Mouse (Mus musculus): ENCODE measurements around the gene Dmrta2.
A peak's percentile ranks its signal among the peaks of the same experiment; 100 is the strongest.

Dmrta2 gene

DNA sequence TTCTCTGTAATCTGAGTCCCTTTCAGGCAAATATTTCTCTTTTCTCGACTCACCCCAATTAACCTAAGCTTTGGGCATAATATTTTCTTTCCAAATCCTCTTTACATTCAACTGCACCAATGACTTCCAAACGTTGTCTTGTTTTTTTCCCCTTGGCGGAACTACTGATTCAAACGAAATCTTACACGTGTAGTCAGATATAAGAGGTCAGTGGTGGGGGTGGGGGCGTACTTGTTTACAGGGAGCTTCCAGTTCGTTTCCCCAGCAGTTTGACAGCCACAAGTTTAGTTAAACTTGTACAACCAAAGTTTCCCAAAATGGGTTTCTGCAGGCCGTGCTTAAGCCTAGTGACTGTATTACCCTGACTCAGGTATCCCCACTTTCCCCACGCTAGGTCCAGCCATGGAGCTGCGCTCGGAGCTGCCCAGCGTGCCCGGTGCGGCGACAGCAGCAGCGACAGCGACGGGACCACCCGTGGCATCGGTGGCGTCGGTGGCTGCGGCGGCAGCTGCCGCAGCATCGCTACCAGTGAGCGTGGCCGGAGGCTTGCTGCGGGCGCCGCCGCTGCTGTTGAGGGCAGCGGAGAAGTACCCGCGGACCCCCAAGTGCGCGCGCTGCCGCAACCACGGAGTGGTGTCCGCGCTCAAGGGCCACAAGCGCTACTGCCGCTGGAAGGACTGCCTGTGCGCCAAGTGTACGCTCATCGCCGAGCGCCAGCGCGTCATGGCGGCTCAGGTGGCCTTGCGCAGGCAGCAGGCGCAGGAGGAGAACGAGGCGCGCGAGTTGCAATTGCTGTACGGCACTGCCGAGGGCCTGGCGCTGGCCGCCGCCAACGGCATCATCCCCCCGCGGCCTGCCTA, 1.8 kb downstream of the Dmrta2 start:
- no peak for DNase-seq

DNA sequence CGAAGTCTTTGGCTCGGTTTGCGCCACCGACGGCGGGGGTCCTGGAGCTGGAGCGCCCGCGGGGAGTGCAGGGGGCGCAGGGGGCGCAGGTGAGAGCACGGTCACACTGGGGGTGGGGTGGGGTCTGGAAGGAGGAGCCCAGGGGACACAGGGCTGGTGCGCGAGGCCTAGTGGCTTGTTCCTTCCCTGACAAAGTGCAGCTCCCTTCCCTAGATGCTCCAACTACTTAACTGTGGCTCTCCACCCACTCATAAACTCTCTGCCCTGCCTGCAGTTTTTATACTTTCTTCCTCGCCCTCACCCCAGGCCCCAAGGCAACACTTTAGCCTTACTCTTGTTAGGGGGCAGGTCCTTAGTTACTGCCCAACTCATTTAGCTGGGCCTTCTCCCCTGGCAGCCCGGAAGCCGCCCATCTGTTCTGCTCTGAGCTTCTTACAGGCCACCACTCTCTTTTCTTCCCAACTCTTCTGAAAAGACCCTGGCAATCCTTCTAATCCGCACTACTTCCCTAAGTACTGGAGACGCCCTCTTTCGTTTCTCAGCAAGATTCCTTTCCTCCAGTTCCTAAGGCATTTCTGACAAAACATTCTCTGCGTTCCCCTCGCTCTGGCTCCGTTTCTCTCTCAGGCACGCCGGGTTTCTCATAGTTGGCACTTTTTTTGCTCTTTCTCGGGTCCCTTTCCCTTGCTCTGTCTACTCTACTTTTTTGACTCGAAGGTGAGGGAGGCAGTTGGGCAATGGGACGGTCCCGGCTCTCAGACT, 2.6 kb downstream of the Dmrta2 start:
- no peak for DNase-seq

GRCm38 (mm10) chr4:109981083-109981870, 3.4 kb downstream of the Dmrta2 start:
- DNase-seq: no peak

- DNase-seq: no peak
Measured at GRCm38 (mm10) chr4:109981871-109982680, 4.2 kb downstream of the Dmrta2 start.

- no peak for DNase-seq
Measured at GRCm38 (mm10) chr4:109982681-109983265, 4.9 kb downstream of the Dmrta2 start.

DNA sequence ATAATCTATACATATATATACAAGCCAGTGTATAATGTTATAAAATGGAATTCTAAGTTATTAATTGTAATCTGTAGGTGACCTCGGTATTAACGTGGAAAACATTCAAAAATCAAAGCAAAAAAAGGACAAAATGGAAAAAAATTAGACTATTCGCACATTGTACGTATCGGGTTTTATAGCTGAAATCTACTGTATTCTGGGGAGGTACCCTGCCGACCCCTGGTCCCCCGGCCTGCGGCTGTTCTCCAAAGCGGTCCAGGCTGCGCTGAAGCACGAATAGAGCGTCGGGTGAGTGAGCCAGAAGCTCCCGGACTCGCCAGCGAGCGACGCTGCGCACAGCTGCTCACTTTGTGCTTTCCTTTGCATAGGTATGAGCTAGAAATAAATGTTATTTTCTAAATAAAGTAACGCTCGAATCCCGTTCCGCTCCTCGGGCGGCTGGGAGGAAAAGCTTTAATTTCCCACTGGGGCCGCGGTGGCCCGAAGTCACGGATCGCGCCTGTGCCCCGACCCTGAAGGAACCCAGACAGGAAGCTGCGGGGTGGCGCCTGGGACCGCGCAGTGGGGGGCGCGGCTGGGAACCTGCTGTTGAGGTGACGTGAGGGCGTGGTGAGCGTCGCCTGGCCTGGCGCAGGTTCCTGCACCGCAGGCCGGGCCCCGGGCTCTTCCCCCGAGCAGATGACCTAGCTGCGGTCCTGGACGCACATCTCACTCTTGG, 5.6 kb downstream of the Dmrta2 start:
- no peak for DNase-seq

GRCm38 (mm10) chr4:109984011-109984411, 6.2 kb downstream of the Dmrta2 start:
- DNase-seq: no peak

DNA sequence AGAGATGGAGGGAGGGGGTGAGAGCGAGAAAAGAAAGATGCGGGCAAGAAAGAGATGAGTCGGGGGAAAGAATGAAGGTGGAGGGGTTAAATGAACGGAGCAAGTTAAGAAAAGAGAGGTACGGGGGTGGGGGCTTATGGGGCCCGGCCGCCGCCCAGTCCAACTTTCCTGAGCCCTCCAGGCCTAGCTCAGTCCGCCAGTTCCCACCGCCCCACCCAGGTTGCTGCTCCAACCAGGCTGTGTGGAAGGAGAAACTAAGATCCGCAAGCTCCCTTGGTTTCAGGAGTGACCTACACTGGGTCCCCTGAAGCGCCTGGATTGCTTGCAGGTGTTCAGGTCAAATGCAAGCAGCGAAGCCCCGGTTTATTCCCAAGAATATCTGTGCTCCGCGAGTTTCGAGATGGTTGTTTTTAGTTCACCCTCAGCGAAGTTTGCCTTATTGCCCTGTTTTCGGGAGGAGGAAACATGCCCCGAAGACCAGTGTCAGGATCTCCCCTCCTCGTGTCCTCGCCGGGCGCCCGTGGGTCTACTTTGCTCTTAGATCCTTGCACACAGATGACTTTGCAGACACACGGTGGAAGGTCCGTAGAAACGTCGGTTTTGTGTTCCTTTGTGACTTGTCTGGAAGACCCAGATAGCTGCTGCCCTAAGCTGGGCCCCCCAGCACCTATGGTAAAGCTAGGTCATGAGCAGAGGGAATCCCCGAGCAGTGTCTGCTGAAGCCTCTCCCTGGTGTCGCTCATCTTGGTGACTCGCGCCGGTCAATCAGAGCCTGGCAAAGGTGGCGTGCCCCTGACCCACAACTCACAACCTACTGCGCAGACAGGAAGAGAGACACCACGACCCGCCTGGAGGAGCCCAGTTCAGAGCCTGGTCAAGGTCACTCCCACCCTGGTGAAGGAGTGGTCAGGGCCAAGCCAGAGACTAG, 6.9 kb downstream of the Dmrta2 start:
- no peak for DNase-seq

DNA sequence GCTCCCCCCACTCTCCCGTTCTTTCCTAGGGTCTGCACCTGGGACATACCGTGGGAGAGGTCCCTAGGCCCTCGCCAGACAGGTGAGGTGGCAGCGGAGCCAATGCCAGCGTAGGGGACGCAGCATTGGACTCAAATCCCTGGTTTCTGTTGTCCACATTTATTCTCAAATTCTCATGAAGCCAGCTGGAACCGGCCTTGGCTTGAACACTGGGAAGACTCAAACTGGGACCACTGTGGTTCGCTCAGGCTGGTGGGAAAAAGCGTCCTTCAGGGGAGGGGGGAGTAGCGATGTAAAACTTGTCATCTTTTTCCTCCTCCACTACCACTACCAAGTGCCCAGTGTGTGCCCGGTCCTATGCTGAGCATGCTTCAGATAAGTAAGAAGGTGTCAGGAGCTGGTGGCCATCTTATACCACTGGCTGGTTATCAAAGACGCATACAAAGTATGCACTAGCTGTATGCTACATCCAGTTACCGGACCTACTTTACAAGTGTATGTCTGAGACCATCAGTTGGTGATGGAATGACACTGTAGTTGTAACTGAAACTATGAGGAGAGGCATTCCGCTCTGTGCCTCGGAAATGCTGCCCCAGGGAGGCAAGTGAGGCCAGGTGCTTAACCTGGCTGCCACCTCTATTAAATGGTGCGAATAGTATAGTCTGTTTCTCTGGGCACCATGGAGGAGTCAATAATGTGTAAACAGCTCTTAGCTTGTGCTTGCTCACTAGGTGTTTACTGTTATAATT, 7.7 kb downstream of the Dmrta2 start:
- DNase-seq: no peak

- DNase-seq: no peak
Measured at GRCm38 (mm10) chr4:109986301-109986700, 8.4 kb downstream of the Dmrta2 start.

DNA sequence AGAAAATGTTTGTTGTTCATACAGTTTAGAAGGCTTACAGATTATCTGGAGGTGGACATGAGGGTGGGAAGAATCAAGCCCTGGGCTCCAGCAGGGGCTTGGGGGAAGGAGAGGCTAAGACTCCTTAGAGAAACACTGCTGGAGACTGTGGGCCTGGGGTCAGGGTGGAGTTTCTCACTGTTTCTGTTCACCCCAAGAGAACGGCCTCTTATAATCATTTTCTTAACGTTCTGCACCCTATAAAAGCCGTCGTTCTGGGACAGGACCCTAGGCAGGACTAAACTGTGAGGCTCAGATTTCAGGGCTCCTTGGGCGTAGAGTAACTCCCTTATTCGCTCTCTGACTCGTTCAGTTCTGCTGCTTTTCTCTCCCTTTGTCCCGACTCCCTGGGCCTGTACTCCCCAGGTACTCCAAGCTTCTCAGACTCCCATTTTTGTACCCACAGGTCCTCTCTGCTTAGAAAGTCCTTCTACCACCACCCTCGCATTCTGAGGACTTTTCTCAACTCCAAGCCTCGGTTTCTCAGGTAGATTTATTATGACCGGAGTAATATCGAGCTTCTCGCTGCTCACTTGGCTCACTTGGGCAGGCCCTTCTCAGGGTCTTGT, 9.0 kb downstream of the Dmrta2 start:
- DNase-seq: no peak

DNA sequence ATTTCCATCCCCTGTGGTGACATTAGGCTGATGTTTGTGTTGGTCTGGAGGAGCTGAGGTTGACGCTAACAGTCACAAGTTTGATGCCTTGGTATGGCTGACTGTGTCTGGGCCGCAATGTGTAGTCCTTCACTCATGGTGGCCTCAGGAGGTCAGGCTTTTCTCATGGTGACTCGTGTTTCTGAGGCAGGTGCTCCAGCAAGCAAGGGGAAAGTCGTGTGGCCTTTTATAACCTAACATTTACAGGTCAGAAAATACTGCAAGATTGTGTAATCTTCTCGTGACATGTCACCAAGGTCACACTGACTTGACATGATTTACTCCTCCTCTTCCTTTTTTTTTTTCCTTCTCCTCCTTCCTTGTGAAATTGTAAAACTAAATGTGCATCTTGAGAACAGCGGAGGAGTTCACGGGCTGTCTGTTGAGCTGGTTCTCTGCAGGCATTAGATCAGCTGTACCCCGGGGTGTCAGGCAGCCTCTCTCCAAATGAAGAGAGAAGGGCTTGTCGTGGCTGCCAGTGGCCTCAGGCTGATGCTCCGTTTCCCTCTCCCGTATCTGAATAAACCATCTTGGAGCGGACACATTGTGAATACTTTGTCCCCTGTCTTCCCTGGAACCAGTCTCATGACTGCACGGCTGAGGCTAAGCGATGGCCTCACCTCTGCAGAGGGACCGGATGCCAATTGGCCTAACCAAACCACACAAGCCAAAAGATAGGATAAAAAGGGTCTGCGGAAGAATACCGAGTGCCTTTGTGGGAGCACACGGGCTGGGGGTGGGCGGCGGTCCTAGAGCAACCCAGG, 9.9 kb downstream of the Dmrta2 start:
- DNase-seq: no peak

GRCm38 (mm10) chr4:109988411-109988810, 10.6 kb downstream of the Dmrta2 start:
- DNase-seq: no peak

DNA sequence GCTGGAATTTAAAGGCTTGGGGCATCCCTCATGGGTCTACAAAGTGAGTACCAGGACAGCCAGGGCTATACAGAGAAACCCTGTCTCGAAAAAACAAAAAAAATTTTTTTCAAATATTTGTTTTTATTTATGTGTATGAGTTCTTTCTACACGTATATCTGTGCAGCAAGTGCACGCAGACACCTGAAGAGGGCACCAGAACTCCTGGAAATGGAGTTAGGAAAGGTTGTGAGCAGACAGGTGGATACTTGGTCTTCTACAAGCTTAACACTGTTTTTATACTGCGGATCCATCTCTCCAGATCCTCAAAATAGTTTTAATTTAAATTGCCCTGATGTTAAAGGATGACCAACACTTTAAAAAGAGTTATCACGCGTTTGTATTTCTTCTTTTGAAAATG, 11.4 kb downstream of the Dmrta2 start:
- DNase-seq: no peak

- no peak for DNase-seq
Measured at GRCm38 (mm10) chr4:110006044-110006443, 28.2 kb downstream of the Dmrta2 start.

GRCm38 (mm10) chr4:110019145-110019544, 41.3 kb downstream of the Dmrta2 start:
- no peak for DNase-seq

GRCm38 (mm10) chr4:110020255-110020654, 42.4 kb downstream of the Dmrta2 start:
- peak; percentile 48 for DNase-seq

All from cerebellum, adult 9-11 months (tissue).